8 mouse cellular contexts compared by ENCODE assay signal in the genomic region with DNA sequence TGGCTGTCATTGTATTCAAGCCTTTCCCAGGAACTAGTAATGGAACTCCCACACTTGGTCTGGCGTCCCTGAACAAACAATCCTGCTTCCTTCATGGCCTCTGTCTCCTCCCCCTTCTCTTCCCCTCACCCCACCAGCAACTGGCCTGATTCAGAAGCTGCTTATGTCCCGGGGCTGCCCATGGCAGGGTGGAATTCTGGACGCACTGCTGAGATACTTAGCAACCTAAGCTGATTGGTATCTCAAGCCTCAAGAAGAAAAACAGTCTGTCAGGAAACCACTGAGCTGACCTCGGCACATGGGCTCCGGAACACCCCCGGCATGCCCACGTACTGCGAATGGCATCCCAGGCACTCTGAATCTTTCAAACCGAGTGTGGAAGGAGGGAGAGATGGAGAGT. TPM values are rescaled to one million over a fixed set of nuclear protein-coding genes. Genes with fewer than 3 reads are reported as not detected.
DNase-seq lines count a peak whose midpoint lies in the region; ATAC-seq and TF ChIP-seq lines count a peak whose summit lies in the region.

No protein-coding gene starts in this region.

- ATAC-seq in embryonic facial prominence, embryonic 12.5 days (ENCODE audit: insufficient number of reproducible peaks, insufficient read depth, low FRiP score, low TSS enrichment): peak; percentile 24; the same call in 1 of the 2 replicates
- peak; percentile 27; the same call in 1 of the 2 replicates for ATAC-seq in intestine, embryonic 16.5 days
- ATAC-seq in megakaryocyte-erythroid progenitor cell, adult 5-6 weeks (replicated peaks; ENCODE audit: low FRiP score, low TSS enrichment, poor library complexity, severe bottlenecking): 0 out of 2 replicates have a peak, but pooled peaks have one; percentile 30
- ATAC-seq in frontal cortex, adult (ENCODE audit: low TSS enrichment): no peak

- TF ChIP-seq POLR2A in kidney, adult 2 months (IDR thresholded peaks at IDR 0.05; ENCODE audit: low read depth, low read length): no peak

- peak; percentile 9 for DNase-seq in kidney, adult 2 months
- DNase-seq in kidney, postnatal 25 days: no peak
- DNase-seq in cerebellum, adult 9-10 months: no peak
- no peak for DNase-seq in frontal cortex, postnatal 14 days (ENCODE audit: low spot score in 2 of 2)

- 0 out of 2 replicates have a peak, but pooled peaks cover 5% of the 10 kb centered on the region for H3K4me1 ChIP-seq in kidney, adult 2 months (ENCODE audit: control insufficient read depth, insufficient read depth, low read length)
- peaks cover 25% of the 10 kb centered on the region for H3K4me1 ChIP-seq in embryonic facial prominence, embryonic 12.5 days
- peaks cover 11% of the 10 kb centered on the region for H3K4me1 ChIP-seq in intestine, embryonic 16.5 days (ENCODE audit: control insufficient read depth, insufficient read depth, low read length)

- H3K9me3 ChIP-seq in embryonic facial prominence, embryonic 12.5 days: no peaks in the 10 kb centered on the region
- H3K9me3 ChIP-seq in intestine, embryonic 16.5 days (ENCODE audit: control insufficient read depth, low read length): no peaks in the 10 kb centered on the region

- H3K9ac ChIP-seq in embryonic facial prominence, embryonic 12.5 days: no peak overlapping the region
- H3K9ac ChIP-seq in intestine, embryonic 16.5 days (ENCODE audit: low read depth, low read length): no peak overlapping the region

- no peak overlapping the region for H3K4me2 ChIP-seq in embryonic facial prominence, embryonic 12.5 days (replicated peaks)
- H3K4me2 ChIP-seq in intestine, embryonic 16.5 days (ENCODE audit: low read depth, low read length): no peak overlapping the region

- TF ChIP-seq CTCF in kidney, adult 2 months (conservative IDR thresholded peaks at IDR 0.05; ENCODE audit: insufficient read depth, insufficient read length, low read depth, low read length): no peak

- no peak overlapping the region for H3K4me3 ChIP-seq in kidney, adult 2 months (ENCODE audit: insufficient read depth, low read depth, low read length)
- H3K4me3 ChIP-seq in embryonic facial prominence, embryonic 12.5 days: no peak overlapping the region
- H3K4me3 ChIP-seq in intestine, embryonic 16.5 days (ENCODE audit: low read length): no peak overlapping the region

- no peaks in the 10 kb centered on the region for H3K27me3 ChIP-seq in kidney, adult 2 months (replicated peaks; ENCODE audit: control insufficient read depth, insufficient read depth, low read length)
- no peaks in the 10 kb centered on the region for H3K27me3 ChIP-seq in embryonic facial prominence, embryonic 12.5 days
- no peaks in the 10 kb centered on the region for H3K27me3 ChIP-seq in intestine, embryonic 16.5 days (replicated peaks; ENCODE audit: control insufficient read depth, insufficient read depth, low read length)

- no peaks in the 10 kb centered on the region for H3K36me3 ChIP-seq in kidney, adult 2 months (ENCODE audit: control insufficient read depth, insufficient read depth, low read length)
- H3K36me3 ChIP-seq in embryonic facial prominence, embryonic 12.5 days: peaks cover 83% of the 10 kb centered on the region
- 0 out of 2 replicates have a peak, but pooled peaks cover 2% of the 10 kb centered on the region for H3K36me3 ChIP-seq in intestine, embryonic 16.5 days (ENCODE audit: control insufficient read depth, insufficient read depth, low read length)

- WGBS in kidney, adult 2 months: 14% methylated on average over 9 of the region's 9 CpGs
- WGBS in embryonic facial prominence, embryonic 12.5 days: 51% methylated on average over 9 of the region's 9 CpGs
- 45% methylated on average over 9 of the region's 9 CpGs for WGBS in intestine, embryonic 16.5 days

- no peak overlapping the region for H3K27ac ChIP-seq in kidney, adult 2 months (ENCODE audit: insufficient read depth, low read depth, low read length)
- H3K27ac ChIP-seq in embryonic facial prominence, embryonic 12.5 days: peak overlapping the region; percentile 67; the same call in 1 of the 2 replicates
- H3K27ac ChIP-seq in intestine, embryonic 16.5 days (ENCODE audit: low read length): no peak overlapping the region

RNA-seq across cellular contexts. Expression of a gene that starts 7.8 kb away (rescaled TPM):
- polyA plus RNA-seq in kidney, adult 2 months (2012; rRNA removed): 1.0 and 1.5 TPM in 2 replicates
- 7.2 and 8.4 TPM in 2 replicates for polyA plus RNA-seq in embryonic facial prominence, embryonic 12.5 days (2016; fragmentation: Nextera tagmentation; extraction: Ambion mirVana)
- 5.7 and 6.8 TPM in 2 replicates for polyA plus RNA-seq in intestine, embryonic 16.5 days (2015; fragmentation: Nextera tagmentation; extraction: Ambion mirVana)
- total RNA-seq in megakaryocyte-erythroid progenitor cell, adult 5-6 weeks (2014; fragmentation: Nextera tagmentation): 0.42 and 1.4 TPM in 2 replicates
- 3.6 and 4.6 TPM in 2 replicates for total RNA-seq in megakaryocyte-erythroid progenitor cell, adult 5-6 weeks (2017)

RNA-seq across cellular contexts. Expression of a gene that starts 20.2 kb away (rescaled TPM):
- 17.1 and 20.9 TPM in 2 replicates for polyA plus RNA-seq in kidney, adult 2 months (2012; rRNA removed)
- polyA plus RNA-seq in embryonic facial prominence, embryonic 12.5 days (2016; fragmentation: Nextera tagmentation; extraction: Ambion mirVana): 203 and 209 TPM in 2 replicates
- 136 and 137 TPM in 2 replicates for polyA plus RNA-seq in intestine, embryonic 16.5 days (2015; fragmentation: Nextera tagmentation; extraction: Ambion mirVana)
- not detected in 2 replicates for total RNA-seq in megakaryocyte-erythroid progenitor cell, adult 5-6 weeks (2014; fragmentation: Nextera tagmentation)
- total RNA-seq in megakaryocyte-erythroid progenitor cell, adult 5-6 weeks (2017): 3.1 TPM in 1 of 2 replicates, not detected in the other

RNA-seq across cellular contexts. Expression of a gene that starts 53.9 kb away (rescaled TPM):
- polyA plus RNA-seq in kidney, adult 2 months (2012; rRNA removed): 0.16 TPM in 1 of 2 replicates, not detected in the other
- polyA plus RNA-seq in embryonic facial prominence, embryonic 12.5 days (2016; fragmentation: Nextera tagmentation; extraction: Ambion mirVana): 0.38 and 0.53 TPM in 2 replicates
- not detected in 2 replicates for polyA plus RNA-seq in intestine, embryonic 16.5 days (2015; fragmentation: Nextera tagmentation; extraction: Ambion mirVana)
- not detected in 2 replicates for total RNA-seq in megakaryocyte-erythroid progenitor cell, adult 5-6 weeks (2014; fragmentation: Nextera tagmentation)
- not detected in 2 replicates for total RNA-seq in megakaryocyte-erythroid progenitor cell, adult 5-6 weeks (2017)
